Mouse (Mus musculus) C2C12 (cell line): ENCODE data around the gene Arid1a.

ENCODE experiments used
- CEBPB ChIP-seq: IDR thresholded peaks from one replicate; pipeline ENCODE4 v1.6.1; 2011; ENCODE audit warnings: low read depth, mild to moderate bottlenecking, control low read depth, moderate library complexity
- CTCF ChIP-seq: IDR thresholded peaks from one replicate; pipeline ENCODE4 v1.5.1; 2011; ENCODE audit not compliant: control insufficient read depth, insufficient read depth, insufficient read length
- MAX ChIP-seq: IDR thresholded peaks from one replicate; pipeline ENCODE4 v1.6.1; 2011; ENCODE audit warnings: mild to moderate bottlenecking, control low read depth
- USF1 ChIP-seq: IDR thresholded peaks from one replicate; pipeline ENCODE4 v1.6.1; 2011; ENCODE audit warnings: low read depth, mild to moderate bottlenecking, control low read depth, moderate library complexity

- TF ChIP-seq USF1 (no peak), MAX (no peak), CTCF (no peak), CEBPB (no peak)
Observed at GRCm38 (mm10) chr4:133712755-133713154, 43.8 kb downstream of the Arid1a start.
